Mouse (Mus musculus) megakaryocyte, embryonic 14.5 days (primary cell): ENCODE measurements around the gene Nek5.

Experiments used
- FLI1 ChIP-seq: IDR thresholded peaks from 2 replicates; pipeline ENCODE4 v1.6.1; 2012; ENCODE audit warnings: low read length, inconsistent platforms, mixed read lengths
- GATA1 ChIP-seq: IDR thresholded peaks from 3 replicates; pipeline ENCODE4 v1.6.1; 2012; ENCODE audit warnings: mixed read lengths, low read length, inconsistent platforms, borderline replicate concordance

GRCm38 (mm10) chr8:22150345-22150663 lies 25.5 kb upstream of the Nek5 start:
- no peak for TF ChIP-seq GATA1
- TF ChIP-seq FLI1 = no peak
